Mouse (Mus musculus): ENCODE results near the gene Gabbr2.

Gene Gabbr2

GRCm38 (mm10) chr4:46709492-46709891, 282.2 kb downstream of the Gabbr2 start:
- DNase-seq (ENCODE audit: low read depth), result no peak

GRCm38 (mm10) chr4:46705739-46706138, 285.9 kb downstream of the Gabbr2 start:
- no peak for DNase-seq (ENCODE audit: low read depth)

DNA sequence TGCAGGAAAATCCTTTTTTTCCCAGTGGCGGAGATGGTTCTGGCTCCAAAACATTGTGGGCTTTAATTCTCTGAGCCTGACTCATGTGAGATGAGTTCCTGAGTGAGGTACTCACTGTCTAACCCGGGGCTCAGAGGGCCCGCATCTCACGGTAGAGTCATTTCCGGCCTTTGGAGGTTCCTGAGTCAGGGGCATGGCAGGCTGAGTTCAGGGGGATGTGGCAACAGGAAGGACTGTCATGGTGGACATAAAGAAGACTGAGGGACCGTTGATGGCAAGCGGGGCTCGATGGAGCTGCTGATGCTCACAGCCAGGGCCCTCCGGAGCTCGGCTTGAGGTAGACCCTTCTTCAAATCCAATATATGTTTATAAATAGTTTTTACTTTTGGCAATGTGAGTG, 288.5 kb downstream of the Gabbr2 start:
- no peak for DNase-seq (ENCODE audit: low read depth)

GRCm38 (mm10) chr4:46700223-46700651, 291.4 kb downstream of the Gabbr2 start:
- no peak for DNase-seq (ENCODE audit: low read depth)

- DNase-seq (ENCODE audit: low read depth), result no peak
Observed at GRCm38 (mm10) chr4:46696467-46696866, 295.2 kb downstream of the Gabbr2 start.

DNA sequence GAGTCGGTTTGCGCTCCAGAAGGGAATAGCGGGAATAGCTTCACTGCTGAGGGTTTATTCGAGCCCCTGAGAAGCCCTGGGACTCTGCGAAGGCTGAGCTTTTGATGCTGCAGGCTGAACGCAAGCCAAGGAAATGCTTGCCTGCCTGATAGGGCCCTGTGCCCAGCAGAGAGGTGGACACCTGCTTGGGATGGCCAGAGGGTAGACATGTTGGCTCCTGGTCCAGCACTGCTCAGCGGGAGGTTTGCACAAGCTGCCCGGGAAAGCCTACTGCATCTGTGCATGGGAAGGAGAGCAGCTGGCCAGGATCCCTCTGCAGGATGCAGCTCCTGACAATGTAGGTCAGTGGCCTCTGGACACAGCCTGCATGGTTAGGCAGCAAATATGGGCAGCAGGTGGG, 301.1 kb downstream of the Gabbr2 start:
- DNase-seq (ENCODE audit: low read depth), result no peak

GRCm38 (mm10) chr4:46690023-46690420, 301.7 kb downstream of the Gabbr2 start:
- no peak for DNase-seq (ENCODE audit: low read depth)

- peak; percentile 61 for DNase-seq (ENCODE audit: low read depth)
Observed at GRCm38 (mm10) chr4:46689397-46690022, 302.2 kb downstream of the Gabbr2 start.

GRCm38 (mm10) chr4:46688213-46688832, 303.4 kb downstream of the Gabbr2 start:
- no peak for DNase-seq (ENCODE audit: low read depth)

- no peak for DNase-seq (ENCODE audit: low read depth)
Observed at GRCm38 (mm10) chr4:46684160-46684559, 307.5 kb downstream of the Gabbr2 start.

DNA sequence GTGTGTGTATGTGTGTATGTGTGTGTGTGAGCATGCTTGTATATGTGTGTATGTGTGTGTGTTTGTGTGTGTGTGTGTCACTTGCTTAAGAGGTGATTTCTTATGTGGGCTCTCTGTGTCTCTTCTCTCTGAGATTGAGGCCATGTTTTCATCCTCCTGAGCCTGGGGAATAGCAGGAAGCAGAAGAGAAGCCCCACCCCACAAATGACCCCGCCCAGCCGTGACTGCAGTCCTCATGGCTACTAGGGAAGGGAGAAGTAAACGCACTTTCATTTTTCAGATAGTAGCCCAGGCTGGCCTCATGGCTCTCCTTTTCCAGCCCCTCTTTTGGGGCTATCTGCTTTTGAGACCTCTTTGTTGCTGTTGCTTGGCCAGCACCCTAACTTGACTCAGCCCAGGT, 315.0 kb downstream of the Gabbr2 start:
- no peak for DNase-seq (ENCODE audit: low read depth)

- DNase-seq (ENCODE audit: low read depth), result no peak
Observed at GRCm38 (mm10) chr4:46675992-46676391, 315.7 kb downstream of the Gabbr2 start.

DNA sequence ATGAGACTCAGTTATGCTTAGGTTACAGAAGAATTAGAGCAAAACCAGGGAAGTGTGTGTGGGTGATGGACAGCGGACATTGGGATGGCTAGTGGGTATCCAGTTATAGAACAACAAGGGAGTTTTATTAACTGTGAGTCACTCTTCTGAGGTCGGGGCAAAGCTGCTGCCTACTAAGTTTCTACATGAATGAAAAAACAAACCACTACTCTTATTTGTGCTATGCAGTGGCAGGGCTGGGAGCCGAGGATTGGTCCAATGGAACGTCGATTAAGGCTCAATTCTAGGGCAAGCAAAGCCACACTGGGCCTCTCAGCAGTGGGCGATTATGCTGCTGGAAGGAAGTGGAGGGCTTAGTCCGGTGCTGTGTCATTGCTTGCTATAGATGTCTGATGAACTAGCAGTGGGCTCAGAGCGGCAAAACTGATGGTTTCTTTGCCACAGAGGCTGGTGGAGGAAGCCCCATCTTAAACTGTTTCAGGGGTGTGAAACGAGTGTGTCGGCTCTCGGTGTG, 316.3 kb downstream of the Gabbr2 start:
- DNase-seq (ENCODE audit: low read depth), result no peak

DNA sequence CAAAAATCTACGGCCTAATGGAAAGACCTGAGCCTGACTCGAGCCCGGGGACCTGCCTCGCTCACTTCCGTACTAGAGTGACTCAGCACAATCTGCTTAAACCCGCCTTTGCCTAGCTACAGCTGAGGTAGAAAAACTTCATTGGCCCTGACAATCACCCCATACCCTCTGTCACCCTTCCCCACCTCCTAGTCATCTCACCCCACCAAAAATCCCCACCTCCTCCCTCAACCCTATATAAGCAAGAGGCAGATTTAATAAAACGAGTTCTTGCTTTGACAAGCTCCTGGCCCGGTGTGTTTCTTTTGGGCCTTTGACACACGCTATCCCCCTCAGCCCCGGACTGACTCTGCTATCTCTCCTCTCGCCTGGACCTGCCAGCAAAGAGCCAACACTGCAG, 323.1 kb downstream of the Gabbr2 start:
- no peak for DNase-seq (ENCODE audit: low read depth)

GRCm38 (mm10) chr4:46666420-46666819, 325.3 kb downstream of the Gabbr2 start:
- no peak for DNase-seq (ENCODE audit: low read depth)

DNA sequence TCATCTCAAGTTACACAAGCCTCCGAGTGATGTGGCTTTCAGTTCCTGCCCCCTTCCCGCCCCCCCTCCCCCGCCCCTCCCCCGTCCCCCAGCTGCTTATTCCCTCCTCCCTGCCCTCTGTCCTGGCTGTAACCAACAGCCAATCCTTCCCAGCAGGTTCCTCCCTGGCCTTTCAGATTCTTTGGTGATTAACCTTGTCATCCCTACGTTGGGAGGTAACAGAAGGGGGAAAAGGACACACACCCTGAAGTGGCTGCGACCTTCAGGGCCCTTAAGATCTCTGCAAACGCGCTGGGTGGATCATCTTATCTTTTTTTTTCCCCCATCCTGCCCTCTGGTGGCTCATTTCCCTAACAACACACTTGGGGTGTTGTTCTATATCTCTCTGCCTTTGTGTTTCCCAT, 326.3 kb downstream of the Gabbr2 start:
- DNase-seq (ENCODE audit: low read depth), result peak; percentile 63

GRCm38 (mm10) chr4:46664123-46665009, 327.3 kb downstream of the Gabbr2 start:
- DNase-seq (ENCODE audit: low read depth), result no peak

DNA sequence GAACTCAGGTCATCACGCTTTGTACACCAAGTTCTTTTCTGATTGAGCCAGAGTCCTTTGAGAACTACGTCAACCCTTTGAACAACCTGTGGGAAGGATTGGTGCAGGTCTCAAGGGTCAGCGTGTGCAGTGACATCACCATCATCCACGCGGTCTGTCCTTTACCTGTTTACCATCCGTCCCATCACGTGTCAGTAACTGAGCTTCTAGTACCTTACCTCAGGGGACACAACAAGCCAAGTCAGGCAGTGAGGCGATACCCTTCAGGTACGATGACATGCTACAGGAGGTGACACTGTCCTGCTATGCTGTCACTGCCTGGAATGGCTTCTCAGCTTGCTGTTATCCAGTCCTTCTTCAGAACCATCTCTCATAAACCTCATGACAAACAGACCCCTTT, 330.2 kb downstream of the Gabbr2 start:
- DNase-seq (ENCODE audit: low read depth), result no peak

DNA sequence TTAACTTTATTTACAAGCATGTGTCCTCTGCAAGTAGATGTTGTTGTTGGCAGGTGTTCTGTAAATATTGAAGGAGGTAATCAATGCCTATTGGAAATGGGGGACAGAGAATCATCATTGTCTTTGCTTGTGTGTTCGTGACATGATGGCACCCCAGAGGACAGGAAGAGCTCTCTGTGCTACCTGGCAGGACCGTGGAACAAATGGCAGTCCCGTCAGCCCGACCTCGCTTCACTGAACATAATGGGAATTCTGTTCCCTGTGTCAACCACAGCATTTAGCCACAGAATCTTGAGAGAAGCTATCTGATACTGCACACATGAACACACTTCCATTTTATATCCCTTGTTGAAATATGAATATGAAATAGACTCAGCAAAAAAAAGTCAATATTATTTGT, 332.7 kb downstream of the Gabbr2 start:
- no peak for DNase-seq (ENCODE audit: low read depth)

GRCm38 (mm10) chr4:46657116-46657515, 334.6 kb downstream of the Gabbr2 start:
- DNase-seq (ENCODE audit: low read depth), result peak; percentile 79

DNA sequence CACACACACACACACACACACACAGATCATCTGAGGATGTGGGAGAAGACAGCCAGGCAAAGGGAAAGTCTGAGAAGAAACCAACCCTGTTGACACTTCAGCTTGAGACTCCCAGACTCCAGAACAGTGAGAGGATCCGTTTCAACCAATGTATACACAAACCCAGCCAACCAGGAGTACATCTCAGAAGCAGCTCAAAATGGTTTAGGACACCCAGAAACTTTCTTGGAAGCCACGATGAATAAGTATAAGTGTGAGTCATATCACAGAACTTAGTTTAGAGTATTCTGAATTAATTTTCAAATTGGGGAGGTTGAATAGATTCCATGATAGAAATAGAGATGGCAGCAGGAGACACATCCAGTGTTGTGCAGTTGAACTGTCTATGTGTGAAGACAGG, 335.7 kb downstream of the Gabbr2 start:
- no peak for DNase-seq (ENCODE audit: low read depth)

- no peak for DNase-seq (ENCODE audit: low read depth)
Observed at GRCm38 (mm10) chr4:46655298-46655697, 336.4 kb downstream of the Gabbr2 start.

Data from c-Kit-positive CD71-negative TER-119-negative erythroid progenitor cells, embryonic 14.5 days (primary cell).